Mouse (Mus musculus) C2C12 (cell line): ENCODE measurements around the gene Kank1.

Experiments used
- CEBPB ChIP-seq: IDR thresholded peaks from one replicate; pipeline ENCODE4 v1.6.1; 2011; ENCODE audit warnings: low read depth, mild to moderate bottlenecking, control low read depth, moderate library complexity
- CTCF ChIP-seq: IDR thresholded peaks from one replicate; pipeline ENCODE4 v1.5.1; 2011; ENCODE audit not compliant: control insufficient read depth, insufficient read depth, insufficient read length
- MAX ChIP-seq: IDR thresholded peaks from one replicate; pipeline ENCODE4 v1.6.1; 2011; ENCODE audit warnings: mild to moderate bottlenecking, control low read depth
- MYOD1 ChIP-seq: IDR thresholded peaks from one replicate; pipeline ENCODE4 v1.6.1; 2011; ENCODE audit warnings: low read depth; ENCODE audit not compliant: control insufficient read depth, insufficient read length
- MYOG ChIP-seq: IDR thresholded peaks from one replicate; pipeline ENCODE4 v1.6.1; 2011; ENCODE audit not compliant: control insufficient read depth, insufficient read length; ENCODE audit errors: extremely low read depth
- USF1 ChIP-seq: IDR thresholded peaks from one replicate; pipeline ENCODE4 v1.6.1; 2011; ENCODE audit warnings: low read depth, mild to moderate bottlenecking, control low read depth, moderate library complexity

GRCm38 (mm10) chr19:25347515-25347914 lies 110.7 kb downstream of the Kank1 start:
- TF ChIP-seq CTCF, result no peak
- TF ChIP-seq MYOD1, result no peak
- no peak for TF ChIP-seq MAX
- TF ChIP-seq USF1, result no peak
- TF ChIP-seq CEBPB, result no peak
- no peak for TF ChIP-seq MYOG
